Mouse (Mus musculus) frontal cortex, postnatal 25 days (tissue): ENCODE data around the gene Luc7l2.
A peak's percentile ranks its signal among the peaks of the same experiment; 100 is the strongest.

ENCODE experiments used
- DNase-seq, 2 experiments: peaks; one replicate each; pipeline ENCODE4 v3.0.0; 2022; ENCODE audit warnings: low spot score in 2 of 2

The Luc7l2 gene

DNA sequence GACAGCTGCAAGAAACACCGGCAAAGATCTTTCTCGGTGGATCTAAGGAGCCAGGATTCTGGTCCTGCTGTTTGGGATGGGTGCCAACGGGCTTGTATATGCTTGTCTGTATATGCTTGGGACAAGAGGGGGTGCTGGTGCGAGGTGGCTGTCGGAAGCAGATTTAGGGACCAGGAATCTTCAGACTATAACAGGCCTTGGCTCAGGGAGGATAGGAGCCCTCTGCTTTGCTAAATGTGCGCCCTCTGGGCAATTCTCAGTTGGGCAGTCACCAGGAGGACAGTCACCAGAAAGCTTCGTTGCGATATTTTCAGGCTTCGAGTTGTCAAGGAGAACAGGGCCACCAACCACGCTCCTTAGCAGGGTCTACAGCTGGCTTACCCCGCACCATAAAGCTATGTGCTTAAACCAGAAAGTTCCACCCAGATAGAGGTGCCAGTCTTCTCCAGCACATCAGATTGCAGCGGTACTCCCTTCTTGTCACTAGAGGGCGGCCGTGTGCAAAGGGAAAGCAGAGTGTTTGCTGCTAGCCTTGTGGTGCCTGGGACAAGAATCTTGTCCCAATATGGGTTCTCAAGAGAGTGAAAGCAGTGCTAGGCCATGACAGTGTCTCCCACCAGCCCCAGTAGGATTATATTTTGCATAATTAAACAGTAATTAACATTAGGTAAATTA lies 99.3 kb downstream of the Luc7l2 start:
- DNase-seq = peak; percentile 42 to 55
